Mouse (Mus musculus): ENCODE measurements around the gene Mst1r. TPM values are rescaled to one million over a fixed set of nuclear protein-coding genes. Genes with fewer than 3 reads are reported as not detected.

The Mst1r gene
- total RNA-seq, 2 experiments from 2014 or later, result 2.4 to 3.4 TPM

DNA sequence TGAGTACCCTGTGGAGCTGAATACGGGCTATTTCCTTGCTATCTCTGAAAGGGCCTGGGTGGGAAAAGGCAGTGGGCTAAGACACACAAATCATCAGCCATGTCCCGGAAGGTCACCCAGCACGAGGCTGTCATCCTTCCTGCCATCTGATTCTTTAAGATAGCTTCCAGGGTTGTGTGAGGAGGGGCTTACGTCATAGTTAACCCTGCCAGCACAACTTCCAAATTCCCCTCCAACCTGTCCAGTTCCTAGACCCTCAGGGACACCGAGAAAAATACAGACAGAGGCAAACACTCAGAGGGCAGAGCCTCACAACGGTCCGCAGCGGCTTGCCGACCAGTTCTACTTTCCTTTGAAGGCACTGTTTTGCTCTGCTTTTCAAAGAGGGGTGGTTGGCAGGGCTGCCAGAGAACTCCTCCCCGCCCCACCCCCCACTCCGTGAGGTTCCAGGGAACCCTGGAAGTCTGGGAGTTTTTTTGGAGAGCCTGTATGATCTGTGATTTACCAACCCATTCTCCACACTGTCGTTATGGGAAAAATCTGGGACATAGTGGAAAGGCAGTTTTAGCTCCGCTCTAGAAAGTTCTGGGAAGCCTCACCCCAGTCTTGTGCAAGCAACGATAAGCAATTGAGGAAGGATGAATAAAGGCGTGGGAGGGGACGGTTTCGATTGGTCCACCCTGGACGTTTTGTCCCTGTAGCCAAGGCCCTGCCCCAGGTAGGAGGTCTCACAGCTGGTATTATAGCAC lies 1.9 kb downstream of the Mst1r start:
- DNase-seq (ENCODE audit: low spot score), result peak; percentile 55
- intact Hi-C loops (cut with DNase I), result loop anchor here (10.0 kb wide), 1 partner anchor 376 kb away; no protein-coding TSS in a partner anchor

DNA sequence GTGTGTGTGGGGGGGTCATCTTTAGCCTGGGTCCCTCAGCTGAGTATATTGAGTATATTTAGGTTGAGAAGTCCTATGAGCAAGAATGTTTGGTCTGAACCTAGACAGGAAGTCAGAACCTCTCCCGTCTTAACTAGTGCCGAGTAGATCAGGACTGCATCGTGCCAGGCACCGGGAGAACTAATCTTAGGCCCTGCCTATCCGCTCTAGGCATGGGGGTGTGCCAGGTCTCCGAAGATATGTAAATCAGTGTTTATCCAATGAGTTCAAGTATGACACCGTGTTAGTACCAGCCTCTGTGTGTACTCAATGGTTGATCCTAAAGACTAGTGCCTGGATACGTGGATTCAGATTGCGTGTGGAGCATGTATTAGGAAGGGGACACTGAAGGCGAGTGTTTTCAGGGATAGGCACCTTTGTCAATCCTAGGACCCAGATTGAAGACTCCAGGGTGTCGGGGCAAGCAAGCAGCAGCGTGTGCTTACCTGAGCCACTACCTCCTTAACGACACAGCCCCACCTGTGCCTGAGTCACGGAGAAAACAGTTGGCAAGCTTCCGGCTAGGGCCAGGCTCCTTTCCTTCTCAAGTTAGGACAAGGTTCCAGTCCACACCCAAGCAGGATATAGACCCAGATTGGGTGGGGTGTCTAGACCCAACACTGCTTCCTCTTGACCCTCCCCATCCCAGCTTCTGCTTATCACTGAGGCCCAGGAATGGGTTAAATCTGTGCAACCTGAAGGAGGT lies 3.5 kb downstream of the Mst1r start:
- DNase-seq (ENCODE audit: low spot score), result no peak
- intact Hi-C loops (cut with DNase I), result no loop called here

GRCm38 (mm10) chr9:107914764-107915420 lies 8.2 kb downstream of the Mst1r start:
- intact Hi-C loops (cut with DNase I), result no loop called here

GRCm38 (mm10) chr9:107917895-107918608 lies 11.4 kb downstream of the Mst1r start:
- DNase-seq (ENCODE audit: low spot score), result no peak
- intact Hi-C loops (cut with DNase I), result no loop called here

More at GRCm38 (mm10) chr9:107914764-107915420, 8.2 kb downstream of the Mst1r start:
- DNase-seq (ENCODE audit: low spot score), result no peak

GRCm38 (mm10) chr9:107918884-107919283 lies 12.2 kb downstream of the Mst1r start:
- intact Hi-C loops (cut with DNase I), result no loop called here

GRCm38 (mm10) chr9:107919441-107919840 lies 12.8 kb downstream of the Mst1r start:
- no peak for DNase-seq (ENCODE audit: low spot score)
- intact Hi-C loops (cut with DNase I), result no loop called here

More at GRCm38 (mm10) chr9:107918884-107919283, 12.2 kb downstream of the Mst1r start:
- no peak for DNase-seq (ENCODE audit: low spot score)

DNA sequence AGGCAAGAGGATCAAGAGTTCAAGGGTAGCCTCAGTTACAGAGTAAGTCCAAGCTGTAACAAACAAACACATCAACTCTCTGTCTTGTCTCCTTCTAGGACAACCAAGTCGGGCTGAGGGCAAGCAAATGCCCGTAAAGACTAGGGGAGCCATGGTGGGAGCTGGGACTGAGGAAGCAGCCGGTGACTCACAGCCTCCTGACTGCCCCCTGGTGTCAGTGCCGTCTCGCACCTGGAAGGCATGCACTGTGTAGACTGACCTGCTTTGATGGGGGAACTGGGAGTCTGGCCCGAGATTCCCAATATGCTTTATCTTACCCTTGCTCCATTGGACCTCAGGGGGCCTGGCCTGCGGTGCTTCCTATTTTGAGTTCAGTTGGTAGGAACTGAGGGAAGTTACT lies 16.3 kb downstream of the Mst1r start:
- intact Hi-C loops (cut with DNase I), result no loop called here
- DNase-seq (ENCODE audit: low spot score), result no peak

- DNase-seq (ENCODE audit: low spot score), result peak; percentile 46
Measured at GRCm38 (mm10) chr9:107923956-107924355, 17.3 kb downstream of the Mst1r start.

GRCm38 (mm10) chr9:107925251-107925650 lies 18.6 kb downstream of the Mst1r start:
- intact Hi-C loops (cut with DNase I), result no loop called here
- no peak for DNase-seq (ENCODE audit: low spot score)

More at GRCm38 (mm10) chr9:107923956-107924355, 17.3 kb downstream of the Mst1r start:
- intact Hi-C loops (cut with DNase I), result no loop called here

DNA sequence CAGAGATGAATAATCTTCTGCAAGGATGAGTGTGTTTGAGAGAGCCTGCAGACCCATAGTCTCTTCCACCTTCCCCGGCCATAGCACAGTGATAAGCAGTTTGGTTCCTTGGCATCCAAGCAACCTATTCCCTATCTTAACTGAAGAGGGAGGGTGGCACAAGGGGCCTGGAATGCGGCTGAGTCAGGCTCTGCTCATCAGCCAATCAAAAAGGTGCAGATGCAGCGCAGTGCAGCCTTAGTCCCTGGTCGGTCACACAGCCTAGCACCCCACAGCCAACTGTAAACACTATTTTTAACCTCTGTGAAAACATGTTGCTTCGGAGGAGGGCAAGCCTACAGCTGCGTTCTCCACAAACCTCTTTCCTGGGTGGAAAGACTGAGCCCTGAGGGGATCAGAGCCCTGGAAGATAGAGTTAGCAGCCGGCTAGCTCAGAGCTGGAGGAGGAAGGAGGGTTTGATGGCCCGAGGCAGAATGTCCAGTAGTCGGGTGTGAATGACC lies 20.3 kb downstream of the Mst1r start:
- intact Hi-C loops (cut with DNase I), result no loop called here

DNA sequence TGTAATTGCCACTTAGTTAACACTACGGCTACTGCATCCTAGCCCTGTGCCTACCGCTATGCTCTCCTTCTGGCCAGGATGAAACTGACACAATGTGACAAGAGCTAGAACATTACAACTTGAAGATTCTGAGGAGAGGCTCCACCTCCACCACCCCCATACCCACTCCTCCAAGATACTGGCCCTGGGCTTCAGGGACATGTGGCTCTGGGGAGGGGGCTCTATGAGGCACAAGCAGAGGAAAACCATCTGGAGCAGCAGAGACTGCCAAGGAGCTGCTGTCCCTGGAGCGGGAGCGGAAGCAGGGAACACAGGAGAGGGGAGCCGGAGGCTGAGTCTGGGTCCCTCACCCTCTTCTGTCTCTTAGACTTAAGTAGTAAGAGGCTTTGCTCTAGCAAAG lies 21.1 kb downstream of the Mst1r start:
- DNase-seq (ENCODE audit: low spot score), result no peak
- intact Hi-C loops (cut with DNase I), result no loop called here

More for the DNA sequence above, 20.3 kb downstream of the Mst1r start:
- no peak for DNase-seq (ENCODE audit: low spot score)

DNA sequence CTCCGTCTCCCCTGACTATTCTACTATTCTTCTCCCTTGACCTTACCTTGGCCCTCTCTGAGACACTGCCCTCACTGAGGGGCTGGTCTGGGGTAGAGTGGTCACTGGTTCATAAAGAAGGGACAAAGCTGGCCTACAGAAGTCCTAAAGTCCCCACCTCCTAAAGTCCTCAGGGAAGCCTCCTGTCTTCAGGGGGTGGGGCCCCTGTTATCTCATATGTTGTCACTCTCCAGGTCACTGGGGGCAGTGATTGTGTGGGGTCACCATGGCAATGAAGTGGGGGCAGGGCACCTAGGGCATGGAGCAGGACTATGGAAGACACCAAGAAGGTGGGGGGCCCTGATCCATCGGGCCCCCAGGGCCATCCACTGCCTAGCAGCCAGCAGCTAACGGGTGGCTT lies 21.5 kb downstream of the Mst1r start, which contains the start of gene Actl11:
Gene Actl11, plus strand, starts transcription at position 301 of the 400 bp plus-strand sequence.
- DNase-seq (ENCODE audit: low spot score), result no peak
- intact Hi-C loops (cut with DNase I), result no loop called here

- intact Hi-C loops (cut with DNase I), result no loop called here
- no peak for DNase-seq (ENCODE audit: low spot score)
Measured at GRCm38 (mm10) chr9:107932221-107932620, 25.5 kb downstream of the Mst1r start.

- intact Hi-C loops (cut with DNase I), result no loop called here
- no peak for DNase-seq (ENCODE audit: low spot score)
Measured at GRCm38 (mm10) chr9:107934146-107934545, 27.5 kb downstream of the Mst1r start.

DNA sequence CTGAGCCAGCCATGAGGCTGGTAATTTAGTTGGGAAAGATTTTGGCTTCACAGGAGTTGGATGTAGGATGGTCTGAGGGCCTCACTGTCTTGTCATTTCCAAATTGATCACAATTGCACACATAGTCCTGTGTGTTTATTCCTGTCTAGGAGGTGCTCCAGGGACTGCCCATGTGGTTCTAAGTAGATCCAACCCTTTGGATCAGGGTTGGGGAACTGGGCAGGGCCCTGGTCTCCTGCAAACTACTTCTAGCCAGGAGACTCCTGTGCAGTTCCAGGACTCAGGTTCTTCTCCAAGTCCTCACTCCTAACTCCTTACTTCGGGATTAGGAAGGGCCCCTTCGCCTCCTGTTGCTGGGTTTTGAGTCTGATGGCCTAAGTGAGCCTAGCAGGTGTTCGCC lies 28.7 kb downstream of the Mst1r start, which contains the start of gene Camkv:
Gene Camkv, plus strand, starts transcription at position 301 of the 400 bp plus-strand sequence.
- intact Hi-C loops (cut with DNase I), result no loop called here

GRCm38 (mm10) chr9:107935790-107936214 lies 29.1 kb downstream of the Mst1r start:
- intact Hi-C loops (cut with DNase I), result no loop called here

More for the DNA sequence above, 28.7 kb downstream of the Mst1r start, which contains the start of gene Camkv:
- DNase-seq (ENCODE audit: low spot score), result no peak

GRCm38 (mm10) chr9:107936215-107936822 lies 29.6 kb downstream of the Mst1r start:
- intact Hi-C loops (cut with DNase I), result no loop called here
- no peak for DNase-seq (ENCODE audit: low spot score)

More at GRCm38 (mm10) chr9:107935790-107936214, 29.1 kb downstream of the Mst1r start:
- no peak for DNase-seq (ENCODE audit: low spot score)

DNA sequence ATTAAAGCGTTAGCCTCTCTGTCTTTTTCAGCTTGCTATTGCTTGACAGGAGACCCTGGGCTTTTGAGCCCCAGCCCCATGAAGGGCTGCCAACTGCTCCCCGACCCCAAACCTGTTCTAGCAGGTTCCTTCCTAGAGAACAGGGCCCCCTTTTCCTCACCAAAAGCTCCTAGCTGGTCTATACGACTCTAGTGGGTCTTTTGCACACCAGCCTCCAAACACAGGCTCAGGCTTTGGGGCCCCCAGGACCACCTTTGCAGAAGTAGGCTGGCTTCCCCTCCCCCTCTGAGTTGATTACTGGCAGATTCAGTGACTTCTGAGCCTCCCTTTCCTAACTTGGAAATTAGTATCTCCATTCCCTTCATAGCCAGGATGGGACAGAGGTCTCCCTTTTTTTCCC lies 30.2 kb downstream of the Mst1r start:
- no peak for DNase-seq (ENCODE audit: low spot score)
- intact Hi-C loops (cut with DNase I), result no loop called here

Measured in heart, postnatal 25 days (tissue).